Mouse (Mus musculus) layer of hippocampus, adult 2 months (tissue): ENCODE measurements at regions not wholly inside any gene's neighbourhood (a gene's known extent, or its start where the extent isn't known, plus 50 kb on each side); places are given as distances from the start of the nearest gene placed in this dataset.
A peak's percentile ranks its signal among the peaks of the same experiment; 100 is the strongest.
"Not testable (repeated sequence)": the region's sequence is repeated elsewhere in the genome, so short reads cannot be mapped to it uniquely, and the experiment has no call there.

Experiments used
- DNase-seq, 2 experiments: peaks; one replicate each; pipeline ENCODE4 v3.0.0; 2022; ENCODE audit warnings: low spot score in 2 of 2
- H3K27ac ChIP-seq: fragments of 200-600 bp; 2 replicates; pipeline ENCODE4 v1.8.1; 2022
- H3K4me3 ChIP-seq: fragments of 200-600 bp; 2 replicates; pipeline ENCODE4 v1.8.1; 2022; ENCODE audit warnings: mild to moderate bottlenecking
- CTCF ChIP-seq: fragments of 200-600 bp; conservative IDR thresholded peaks from 2 replicates; pipeline ENCODE4 v1.8.1; 2022; ENCODE audit warnings: antibody characterized with exemption, mild to moderate bottlenecking, moderate library complexity

GRCm38 (mm10) chr5:97279455-97279854 lies 112.7 kb downstream of the Naa11 start:
- TF ChIP-seq CTCF: no peak
- no peak overlapping the region for H3K27ac ChIP-seq
- H3K4me3 ChIP-seq: no peak overlapping the region
- DNase-seq: no peak

- no peak for DNase-seq
- H3K27ac ChIP-seq: no peak overlapping the region
- peak overlapping the region; percentile 20; the same call in 1 of the 2 replicates for H3K4me3 ChIP-seq
- no peak for TF ChIP-seq CTCF
Observed at GRCm38 (mm10) chr5:97277795-97278572, 114.2 kb downstream of the Naa11 start.

GRCm38 (mm10) chr5:97276724-97277123 lies 115.5 kb downstream of the Naa11 start:
- Histone ChIP-seq H3K4me3 (no peak overlapping the region), H3K27ac (no peak overlapping the region)
- DNase-seq: peak; percentile 17 to 48
- no peak for TF ChIP-seq CTCF

- H3K27ac ChIP-seq, DNase-seq, H3K4me3 ChIP-seq: not testable (repeated sequence)
Observed at GRCm38 (mm10) chr5:97264666-97265065, 127.5 kb downstream of the Naa11 start.

GRCm38 (mm10) chr5:97257106-97257505 lies 135.1 kb downstream of the Naa11 start:
- no peak overlapping the region for H3K27ac ChIP-seq
- no peak for TF ChIP-seq CTCF
- DNase-seq: no peak
- no peak overlapping the region for H3K4me3 ChIP-seq

GRCm38 (mm10) chr5:97256445-97257060 lies 135.6 kb downstream of the Naa11 start:
- no peak overlapping the region for H3K27ac ChIP-seq
- DNase-seq: no peak
- H3K4me3 ChIP-seq: no peak overlapping the region
- no peak for TF ChIP-seq CTCF

- Histone ChIP-seq H3K4me3 (no peak overlapping the region), H3K27ac (no peak overlapping the region)
- DNase-seq: no peak
- TF ChIP-seq CTCF: no peak
Observed at GRCm38 (mm10) chr5:97236930-97237329, 125.5 kb upstream of the Paqr3 start.

- no peak overlapping the region for H3K27ac ChIP-seq
- TF ChIP-seq CTCF: no peak
- DNase-seq: no peak
- H3K4me3 ChIP-seq: no peak overlapping the region
Observed at GRCm38 (mm10) chr5:97226425-97226824, 115.0 kb upstream of the Paqr3 start.

GRCm38 (mm10) chr5:97223238-97223857 lies 112.0 kb upstream of the Paqr3 start:
- peak overlapping the region; percentile 78 for H3K27ac ChIP-seq
- no peak for TF ChIP-seq CTCF
- DNase-seq: peak in 1 of 2 experiments; percentile 11
- peak overlapping the region; percentile 58 for H3K4me3 ChIP-seq

- Histone ChIP-seq H3K4me3 (peak overlapping the region; percentile 58), H3K27ac (peak overlapping the region; percentile 78)
- no peak for DNase-seq
- TF ChIP-seq CTCF: no peak
Observed at GRCm38 (mm10) chr5:97222489-97223237, 111.3 kb upstream of the Paqr3 start.

GRCm38 (mm10) chr5:97218712-97219111 lies 107.3 kb upstream of the Paqr3 start:
- TF ChIP-seq CTCF: no peak
- DNase-seq: no peak
- no peak overlapping the region for H3K27ac ChIP-seq
- no peak overlapping the region for H3K4me3 ChIP-seq

GRCm38 (mm10) chr5:97205606-97206005 lies 94.2 kb upstream of the Paqr3 start:
- Histone ChIP-seq H3K27ac (no peak overlapping the region), H3K4me3 (no peak overlapping the region)
- no peak for DNase-seq
- no peak for TF ChIP-seq CTCF

GRCm38 (mm10) chr5:97204337-97204736 lies 92.9 kb upstream of the Paqr3 start:
- H3K4me3 ChIP-seq: no peak overlapping the region
- no peak for TF ChIP-seq CTCF
- DNase-seq: no peak
- H3K27ac ChIP-seq: no peak overlapping the region
